Mouse (Mus musculus) hindbrain, embryonic 13.5 days (tissue): Measurements from ENCODE around the gene Chn1. TPM values are rescaled to one million over a fixed set of nuclear protein-coding genes. Genes with fewer than 3 reads are reported as not detected.

Experiments used
- ATAC-seq: fragments of 200-750 bp; cut with Nextera tagmentation; 2 replicates; pipeline ENCODE4 v1.8.0; 2017; ENCODE audit warnings: moderate TSS enrichment; ENCODE audit not compliant: low FRiP score
- H3K27ac ChIP-seq: fragments of 300-500 bp; sonication (generic); 2 replicates; pipeline ENCODE4 v1.5.1; 2015; ENCODE audit warnings: inconsistent platforms, mild to moderate bottlenecking, moderate library complexity
- H3K27me3 ChIP-seq: fragments of 300-500 bp; sonication (generic); 2 replicates; pipeline ENCODE4 v1.6.1; 2015; ENCODE audit warnings: mild to moderate bottlenecking, inconsistent platforms
- H3K36me3 ChIP-seq: fragments of 300-500 bp; sonication (generic); 2 replicates; pipeline ENCODE4 v1.6.1; 2015; ENCODE audit warnings: mild to moderate bottlenecking, inconsistent platforms
- H3K4me1 ChIP-seq: fragments of 300-500 bp; sonication (generic); replicated peaks from 2 replicates; pipeline ENCODE4 v1.6.1; 2015; ENCODE audit warnings: inconsistent platforms
- H3K4me2 ChIP-seq: fragments of 300-500 bp; sonication (generic); 2 replicates; pipeline ENCODE4 v1.6.1; 2015; ENCODE audit warnings: inconsistent platforms, mild to moderate bottlenecking, moderate library complexity
- H3K4me3 ChIP-seq: fragments of 300-500 bp; sonication (generic); 2 replicates; pipeline ENCODE4 v1.5.1; 2015; ENCODE audit warnings: mild to moderate bottlenecking, inconsistent platforms
- H3K9ac ChIP-seq: fragments of 300-500 bp; sonication (generic); 2 replicates; pipeline ENCODE4 v1.6.1; 2015; ENCODE audit warnings: mild to moderate bottlenecking, inconsistent platforms
- H3K9me3 ChIP-seq: fragments of 300-500 bp; sonication (generic); 2 replicates; pipeline ENCODE4 v1.6.1; 2016; ENCODE audit warnings: inconsistent platforms
- WGBS: fragments of 180-500 bp; shearing (Covaris S2); methylation state at CpG from one replicate; pipeline ENCODE4 v1.1.7; 2015; 5-methylcytosine and 5-hydroxymethylcytosine counted together
- polyA plus RNA-seq: library from polyadenylated mRNA; unstranded; fragments of >200 nt; fragmentation: Nextera tagmentation; extraction: Ambion mirVana; gene quantifications from 2 replicates; pipeline ENCODE4 v1.2.1, GENCODE M21; 2015

Gene Chn1
- polyA plus RNA-seq, 1 experiment from 2014 or later: 110 TPM

DNA sequence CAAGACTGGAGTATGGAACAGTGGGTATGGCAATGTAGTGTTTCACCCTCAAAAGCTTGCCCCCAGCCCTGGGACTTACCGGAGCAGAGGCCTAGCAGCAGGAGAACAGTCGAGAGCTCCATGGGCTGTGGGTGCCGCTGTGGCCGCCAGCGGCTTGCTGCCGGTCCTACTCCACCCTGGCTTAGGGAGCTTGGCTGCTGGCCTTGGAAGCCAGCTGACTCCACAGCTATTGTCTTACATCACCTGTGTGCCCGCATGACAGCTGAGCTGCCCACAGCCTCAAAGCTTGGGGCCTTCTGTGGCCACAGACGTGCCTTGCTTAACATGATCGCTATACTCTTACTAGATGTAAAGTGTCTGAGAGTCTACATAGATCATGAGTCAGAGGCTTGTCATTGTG, 195.0 kb downstream of the Chn1 start, which contains the start of gene Chrna1:
Gene Chrna1 (minus strand): TSS at position 173 of the 400 bp plus-strand sequence.
- WGBS: 92% methylated on average over 9 of the region's 9 CpGs
- Histone ChIP-seq H3K4me2 (no peak within 1 kb of the TSS), H3K4me1 (peaks cover 5% of the 10 kb centered on the region), H3K4me3 (no peak within 1 kb of the TSS), H3K27ac (no peak within 1 kb of the TSS), H3K9ac (no peak within 1 kb of the TSS), H3K36me3 (no peaks in the 10 kb centered on the region), H3K9me3 (no peaks in the 10 kb centered on the region), H3K27me3 (peaks cover 14% of the 10 kb centered on the region)
- no peak for ATAC-seq

DNA sequence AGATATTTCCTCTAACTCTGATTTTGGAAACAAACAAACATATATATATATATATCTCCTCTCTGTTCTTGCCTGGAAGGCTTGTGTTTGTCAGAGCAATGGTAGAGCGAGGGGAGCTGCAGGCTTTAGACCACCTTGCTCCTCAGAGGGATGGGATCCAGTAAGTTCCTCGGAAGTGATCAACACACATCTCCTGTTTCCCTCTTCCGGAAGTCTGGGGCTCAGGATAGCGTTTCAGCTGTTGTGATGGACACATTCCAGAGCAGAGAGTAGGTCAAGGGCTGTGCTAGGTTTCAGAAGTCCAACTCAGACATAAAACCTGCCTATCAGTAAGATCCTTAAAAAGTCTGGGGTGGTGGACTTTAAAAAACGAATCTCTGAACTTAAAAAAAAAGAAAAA, 196.0 kb downstream of the Chn1 start:
- Histone ChIP-seq H3K27me3 (peaks cover 14% of the 10 kb centered on the region), H3K36me3 (no peaks in the 10 kb centered on the region), H3K9me3 (no peaks in the 10 kb centered on the region), H3K9ac (no peak overlapping the region), H3K27ac (no peak overlapping the region), H3K4me2 (no peak overlapping the region), H3K4me3 (no peak overlapping the region), H3K4me1 (no peaks in the 10 kb centered on the region)
- no peak for ATAC-seq
- WGBS: 75% methylated on average over 5 of the region's 5 CpGs

DNA sequence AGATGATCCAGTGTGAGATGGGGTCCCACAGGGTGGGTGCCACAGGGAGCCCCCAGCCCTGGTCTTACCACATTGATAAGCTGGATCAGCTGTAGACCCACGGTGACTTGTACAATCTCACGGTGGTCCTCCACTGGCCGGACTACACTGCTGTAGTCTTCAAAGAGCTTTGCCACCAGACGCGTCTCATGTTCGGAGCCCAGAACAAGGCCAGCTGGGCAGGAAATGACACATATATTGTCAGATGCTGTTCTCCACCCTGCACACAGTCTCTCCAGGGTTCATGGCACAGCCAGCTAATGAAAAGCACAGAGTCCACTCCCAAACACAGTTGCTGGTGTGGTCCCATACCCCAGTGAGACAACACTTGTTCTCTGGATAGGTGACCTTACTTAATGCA, 200.7 kb downstream of the Chn1 start:
- H3K27ac ChIP-seq: no peak overlapping the region
- peaks cover 9% of the 10 kb centered on the region for H3K4me1 ChIP-seq
- 97% methylated on average over 6 of the region's 6 CpGs for WGBS
- H3K4me2 ChIP-seq: no peak overlapping the region
- 0 out of 2 replicates have a peak, but pooled peaks cover 4% of the 10 kb centered on the region for H3K27me3 ChIP-seq
- no peaks in the 10 kb centered on the region for H3K9me3 ChIP-seq
- no peak overlapping the region for H3K9ac ChIP-seq
- ATAC-seq: no peak
- no peaks in the 10 kb centered on the region for H3K36me3 ChIP-seq
- H3K4me3 ChIP-seq: no peak overlapping the region

DNA sequence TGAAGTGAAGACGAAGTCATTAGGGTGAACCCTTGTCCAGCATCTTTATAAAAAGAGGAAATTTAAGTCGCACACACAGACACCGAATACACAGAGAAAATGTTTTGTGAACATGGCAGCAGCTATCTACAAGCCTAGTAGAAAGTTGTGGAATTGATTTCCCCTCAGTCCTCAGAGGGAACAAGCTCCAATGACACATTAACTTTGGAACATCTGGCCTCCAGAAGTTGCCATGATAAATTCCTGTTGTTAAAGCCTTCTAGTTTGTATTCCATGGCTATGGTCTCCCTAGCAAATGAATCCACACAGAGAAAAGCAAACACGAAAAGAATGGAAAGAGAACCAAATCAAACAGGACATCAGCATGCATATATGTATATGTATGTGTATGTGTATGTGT, 201.6 kb downstream of the Chn1 start:
- no peak for ATAC-seq
- Histone ChIP-seq H3K4me2 (no peak overlapping the region), H3K9ac (no peak overlapping the region), H3K36me3 (no peaks in the 10 kb centered on the region), H3K4me1 (peaks cover 9% of the 10 kb centered on the region), H3K4me3 (no peak overlapping the region), H3K27me3 (0 out of 2 replicates have a peak, but pooled peaks cover 4% of the 10 kb centered on the region), H3K27ac (peak overlapping the region; percentile 77; the same call in 1 of the 2 replicates), H3K9me3 (no peaks in the 10 kb centered on the region)
- 90% methylated on average over 4 of the region's 4 CpGs for WGBS

DNA sequence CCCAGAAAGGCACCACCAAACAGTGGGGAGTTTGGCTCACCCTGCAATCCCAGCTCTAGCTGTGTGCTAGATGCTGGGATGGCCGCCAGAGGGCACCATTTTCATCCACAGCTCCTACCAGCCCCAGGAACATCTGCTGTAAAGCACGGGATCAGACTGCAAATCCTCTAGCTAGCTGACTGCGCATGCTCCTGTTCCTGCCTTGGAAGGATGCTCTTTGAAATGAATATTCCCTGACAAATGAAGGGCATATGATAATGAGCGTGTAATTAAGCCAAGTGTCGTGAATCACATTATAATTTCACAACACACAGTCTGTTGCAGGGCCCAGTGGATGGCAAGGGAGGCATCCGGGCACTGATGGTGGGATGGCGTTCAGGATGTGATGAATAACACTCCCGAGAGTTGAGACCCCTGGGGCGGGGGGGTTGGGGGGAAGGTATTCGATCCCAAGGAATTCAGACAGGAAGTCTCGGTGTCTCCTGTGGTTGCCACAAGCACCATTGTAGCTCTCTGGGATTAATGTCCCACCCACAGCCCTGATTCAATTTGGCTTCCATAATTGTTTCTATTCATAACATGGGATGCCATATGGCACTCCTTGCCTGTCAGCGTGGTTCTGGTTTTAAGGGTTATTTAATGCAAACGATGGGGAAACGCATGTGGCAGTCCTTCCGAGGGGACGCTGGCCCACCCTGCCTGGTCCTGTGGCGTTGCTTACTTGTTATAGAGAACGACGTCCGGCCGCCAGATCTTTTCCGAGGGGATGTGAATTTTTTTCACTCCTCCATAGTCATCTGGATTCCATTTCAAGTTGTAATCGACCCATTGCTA, 202.4 kb downstream of the Chn1 start:
- WGBS: 16% methylated on average over 23 of the region's 23 CpGs
- H3K27me3 ChIP-seq: 0 out of 2 replicates have a peak, but pooled peaks cover 9% of the 10 kb centered on the region
- peaks cover 9% of the 10 kb centered on the region for H3K4me1 ChIP-seq
- H3K9ac ChIP-seq: peak overlapping the region; percentile 40; the same call in 1 of the 2 replicates
- H3K4me2 ChIP-seq: peak overlapping the region; percentile 52
- peak; percentile 96 for ATAC-seq
- no peaks in the 10 kb centered on the region for H3K9me3 ChIP-seq
- no peaks in the 10 kb centered on the region for H3K36me3 ChIP-seq
- peak overlapping the region; percentile 32 for H3K4me3 ChIP-seq
- peak overlapping the region; percentile 77 for H3K27ac ChIP-seq

DNA sequence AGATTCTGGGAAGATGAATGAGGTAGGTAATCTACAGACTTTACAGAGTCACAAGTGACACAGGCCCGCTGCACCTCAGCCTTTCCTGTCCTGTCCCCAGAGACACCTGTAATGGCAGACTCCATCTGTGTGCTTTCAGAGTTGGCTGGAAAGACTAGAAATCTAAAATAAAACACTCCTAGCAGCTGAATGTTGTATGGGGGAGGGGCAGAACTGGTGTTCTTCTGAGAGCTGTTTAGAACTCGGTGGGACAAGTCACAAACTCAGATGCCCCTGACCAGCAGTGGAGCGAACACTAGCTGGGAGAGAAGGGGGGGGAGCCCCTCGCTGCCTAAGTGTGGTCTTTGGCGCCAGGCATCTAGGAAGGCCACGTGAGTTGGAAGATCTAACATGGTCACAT, 203.2 kb downstream of the Chn1 start:
- Histone ChIP-seq H3K4me3 (no peak overlapping the region), H3K27ac (no peak overlapping the region), H3K4me1 (peaks cover 9% of the 10 kb centered on the region), H3K4me2 (no peak overlapping the region), H3K36me3 (no peaks in the 10 kb centered on the region), H3K27me3 (0 out of 2 replicates have a peak, but pooled peaks cover 9% of the 10 kb centered on the region), H3K9me3 (no peaks in the 10 kb centered on the region), H3K9ac (no peak overlapping the region)
- no peak for ATAC-seq
- WGBS: 64% methylated on average over 6 of the region's 6 CpGs

DNA sequence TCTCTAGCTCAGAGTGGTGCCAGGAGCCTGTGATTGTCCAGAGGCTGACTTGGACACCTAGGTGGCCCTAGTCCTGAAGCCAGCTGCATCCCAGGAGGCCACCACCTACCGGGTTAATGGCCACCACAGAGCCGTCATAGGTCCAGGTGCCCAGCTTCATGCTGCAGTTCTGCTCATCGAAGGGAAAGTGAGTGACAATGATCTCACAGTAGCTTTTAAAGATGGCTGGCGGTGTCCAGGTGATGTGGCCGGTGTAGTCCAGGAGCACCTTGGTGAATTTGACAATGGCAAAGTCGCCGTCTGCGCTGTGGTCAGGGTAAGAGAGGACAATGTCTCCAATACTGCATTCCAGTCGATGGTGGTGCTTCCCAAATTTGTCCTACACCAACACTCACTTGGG, 203.8 kb downstream of the Chn1 start:
- Histone ChIP-seq H3K4me2 (no peak overlapping the region), H3K27ac (no peak overlapping the region), H3K27me3 (0 out of 2 replicates have a peak, but pooled peaks cover 9% of the 10 kb centered on the region), H3K9ac (no peak overlapping the region), H3K9me3 (no peaks in the 10 kb centered on the region), H3K4me1 (peaks cover 9% of the 10 kb centered on the region), H3K36me3 (no peaks in the 10 kb centered on the region), H3K4me3 (no peak overlapping the region)
- no peak for ATAC-seq
- WGBS: 95% methylated on average over 9 of the region's 9 CpGs

DNA sequence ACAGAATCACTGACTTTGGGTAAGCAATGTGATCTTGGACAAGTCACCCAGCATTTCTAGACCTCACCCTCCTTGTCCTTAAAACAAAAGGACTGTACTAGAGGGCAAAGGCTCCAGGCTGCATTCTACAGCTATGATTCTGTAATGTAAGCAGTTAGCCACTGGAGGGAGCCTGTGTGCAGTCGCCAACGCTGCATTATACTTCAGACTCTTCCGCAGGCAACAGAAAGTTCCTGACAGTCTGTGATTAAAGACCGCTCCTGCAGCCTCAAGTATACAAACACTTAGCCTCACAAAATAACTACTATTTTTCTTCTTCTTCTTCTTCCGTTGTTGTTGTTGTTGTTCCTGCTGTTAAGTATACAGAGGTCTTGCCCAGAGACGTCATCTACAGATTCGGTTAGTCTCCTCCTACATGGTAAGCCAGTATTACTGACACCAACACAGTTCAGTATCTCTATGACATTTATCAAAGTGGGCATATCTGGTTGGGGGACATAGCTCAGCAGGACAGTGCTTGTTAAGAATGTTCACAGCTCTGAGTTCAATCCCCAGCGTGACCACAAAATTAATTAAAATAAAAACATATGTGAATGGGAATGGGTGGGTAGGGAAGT, 208.0 kb downstream of the Chn1 start:
- H3K9ac ChIP-seq: no peak overlapping the region
- no peak overlapping the region for H3K4me3 ChIP-seq
- no peak overlapping the region for H3K27ac ChIP-seq
- 0 out of 2 replicates have a peak overlapping the region, but pooled peaks have one; percentile 17 for H3K4me2 ChIP-seq
- 0 out of 2 replicates have a peak, but pooled peaks cover 9% of the 10 kb centered on the region for H3K27me3 ChIP-seq
- no peaks in the 10 kb centered on the region for H3K36me3 ChIP-seq
- ATAC-seq: no peak; the same call in 1 of the 2 replicates
- peaks cover 11% of the 10 kb centered on the region for H3K4me1 ChIP-seq
- no peaks in the 10 kb centered on the region for H3K9me3 ChIP-seq
- WGBS: 23% methylated on average over 8 of the region's 8 CpGs

DNA sequence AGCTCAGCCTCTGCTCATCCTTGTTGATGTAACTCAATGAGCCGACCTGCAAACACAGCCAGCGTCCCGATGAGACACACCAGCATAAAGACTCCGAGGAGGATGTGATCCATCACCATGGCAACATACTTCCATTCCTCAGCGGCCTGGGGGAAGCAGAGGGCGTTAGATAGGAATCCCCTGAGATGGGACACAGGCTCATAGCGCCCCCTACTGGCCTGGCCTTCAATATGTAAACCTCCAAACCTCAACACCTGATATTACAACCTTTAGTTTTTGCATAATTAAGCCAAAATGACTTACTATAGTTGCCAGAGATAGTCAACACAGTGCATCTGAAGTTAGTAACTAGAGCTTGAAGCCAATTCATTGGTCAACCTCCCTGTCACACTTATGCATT, 209.0 kb downstream of the Chn1 start:
- Histone ChIP-seq H3K27me3 (0 out of 2 replicates have a peak, but pooled peaks cover 9% of the 10 kb centered on the region), H3K4me2 (no peak overlapping the region), H3K4me1 (peaks cover 14% of the 10 kb centered on the region), H3K4me3 (no peak overlapping the region), H3K9ac (no peak overlapping the region), H3K36me3 (no peaks in the 10 kb centered on the region), H3K9me3 (no peaks in the 10 kb centered on the region), H3K27ac (no peak overlapping the region)
- ATAC-seq: no peak
- WGBS: 8% methylated on average over 7 of the region's 7 CpGs

DNA sequence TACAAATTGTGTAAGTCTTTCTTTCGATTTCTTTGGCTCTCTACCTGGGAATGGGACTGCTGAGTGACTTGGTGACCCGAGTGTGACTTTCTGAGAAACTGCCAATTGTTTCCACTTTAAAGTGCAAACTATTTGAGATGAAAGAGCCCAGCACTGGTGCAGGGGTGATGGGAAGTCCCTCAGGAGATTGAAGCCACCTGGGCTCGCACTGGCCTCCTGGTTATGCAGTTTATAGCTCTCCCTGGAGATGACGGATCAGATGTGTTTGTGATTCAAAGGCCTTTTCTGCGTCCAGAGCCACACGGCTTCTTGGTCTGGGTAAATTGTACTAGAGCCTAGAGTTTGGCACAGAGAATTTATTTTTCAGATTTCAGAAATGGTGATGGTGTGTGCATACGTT, 211.5 kb downstream of the Chn1 start:
- Histone ChIP-seq H3K4me3 (no peak overlapping the region), H3K36me3 (no peaks in the 10 kb centered on the region), H3K9ac (no peak overlapping the region), H3K4me2 (no peak overlapping the region), H3K27ac (no peak overlapping the region), H3K27me3 (0 out of 2 replicates have a peak, but pooled peaks cover 5% of the 10 kb centered on the region), H3K9me3 (no peaks in the 10 kb centered on the region), H3K4me1 (peaks cover 16% of the 10 kb centered on the region)
- WGBS: 72% methylated on average over 7 of the region's 7 CpGs
- no peak for ATAC-seq

DNA sequence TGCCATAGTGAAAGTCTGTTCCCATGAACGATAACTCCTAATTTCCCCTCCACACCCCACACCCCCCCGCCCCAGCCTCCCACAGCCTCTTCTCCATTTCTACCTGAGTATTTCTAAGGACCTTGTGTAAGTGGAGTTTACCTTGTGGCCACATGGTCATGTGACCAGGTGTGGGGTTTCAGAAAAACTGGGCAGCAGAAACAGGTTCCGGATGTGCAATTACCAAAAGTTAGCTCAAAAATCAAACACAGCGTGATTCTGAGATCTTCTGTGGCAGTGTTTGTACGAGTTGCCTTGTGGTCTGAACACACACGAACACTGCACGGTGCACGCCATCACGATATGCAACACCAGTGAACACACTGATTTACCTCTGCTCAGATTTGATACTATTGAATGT, 212.5 kb downstream of the Chn1 start:
- Histone ChIP-seq H3K36me3 (no peaks in the 10 kb centered on the region), H3K9ac (no peak overlapping the region), H3K27me3 (no peaks in the 10 kb centered on the region), H3K4me1 (peaks cover 16% of the 10 kb centered on the region), H3K4me2 (no peak overlapping the region), H3K4me3 (no peak overlapping the region), H3K9me3 (no peaks in the 10 kb centered on the region), H3K27ac (no peak overlapping the region)
- WGBS: 88% methylated on average over 9 of the region's 9 CpGs
- ATAC-seq: no peak

DNA sequence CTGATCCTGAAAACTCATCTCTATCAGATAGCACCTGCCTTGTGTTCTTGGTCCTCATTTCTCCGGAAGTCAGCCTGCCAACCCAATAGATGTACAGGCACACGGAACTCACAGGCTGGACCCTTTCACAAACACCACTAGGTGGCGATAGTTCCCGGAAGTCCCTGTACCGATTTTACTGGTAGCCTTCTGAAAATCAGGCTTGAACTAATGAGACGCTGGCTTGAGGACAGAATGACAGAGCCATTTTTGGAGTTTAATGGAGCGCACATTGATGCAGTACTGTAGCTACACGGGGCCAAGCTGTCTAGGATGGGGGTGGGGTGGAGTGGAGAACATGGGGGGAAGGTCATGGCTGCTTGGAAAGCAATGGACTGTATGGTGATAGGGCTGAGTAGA, 213.5 kb downstream of the Chn1 start:
- ATAC-seq: peak; percentile 60
- Histone ChIP-seq H3K4me1 (peaks cover 16% of the 10 kb centered on the region), H3K27ac (0 out of 2 replicates have a peak overlapping the region, but pooled peaks have one; percentile 8), H3K27me3 (no peaks in the 10 kb centered on the region), H3K4me3 (peak overlapping the region; percentile 44), H3K9ac (no peak overlapping the region), H3K36me3 (no peaks in the 10 kb centered on the region), H3K9me3 (no peaks in the 10 kb centered on the region), H3K4me2 (peak overlapping the region; percentile 68)
- WGBS: 6% methylated on average over 8 of the region's 8 CpGs
